Mouse (Mus musculus) hindbrain, embryonic 16.5 days (tissue): Measurements from ENCODE around the gene Pdss1. TPM values are rescaled to one million over a fixed set of nuclear protein-coding genes. Genes with fewer than 3 reads are reported as not detected.
"Not testable (repeated sequence)": the region's sequence is repeated elsewhere in the genome, so short reads cannot be mapped to it uniquely, and the experiment has no call there.

Source experiments
- ATAC-seq: fragments of 200-750 bp; cut with Nextera tagmentation; 2 replicates; pipeline ENCODE4 v1.8.0; 2017; ENCODE audit warnings: moderate TSS enrichment, moderate library complexity
- H3K27ac ChIP-seq: fragments of 300-500 bp; sonication (generic); 2 replicates; pipeline ENCODE4 v1.5.1; 2014; ENCODE audit warnings: low read depth, mild to moderate bottlenecking, control low read depth, low read length, moderate library complexity
- H3K27me3 ChIP-seq: fragments of 300-500 bp; sonication (generic); replicated peaks from 2 replicates; pipeline ENCODE4 v1.6.1; 2014; ENCODE audit warnings: low read length; ENCODE audit not compliant: control insufficient read depth, insufficient read depth
- H3K36me3 ChIP-seq: fragments of 300-500 bp; sonication (generic); 2 replicates; pipeline ENCODE4 v1.6.1; 2014; ENCODE audit warnings: mild to moderate bottlenecking, low read length, moderate library complexity, mixed read lengths; ENCODE audit not compliant: control insufficient read depth, insufficient read depth
- H3K4me1 ChIP-seq: fragments of 300-500 bp; sonication (generic); 2 replicates; pipeline ENCODE4 v1.6.1; 2014; ENCODE audit warnings: low read depth, low read length; ENCODE audit not compliant: control insufficient read depth, insufficient read depth
- H3K4me2 ChIP-seq: fragments of 300-500 bp; sonication (generic); 2 replicates; pipeline ENCODE4 v1.6.1; 2014; ENCODE audit warnings: mild to moderate bottlenecking, low read length, control low read depth, moderate library complexity
- H3K4me3 ChIP-seq: fragments of 300-500 bp; sonication (generic); 2 replicates; pipeline ENCODE4 v1.5.1; 2014; ENCODE audit warnings: mild to moderate bottlenecking, low read length, control low read depth, moderate library complexity
- H3K9ac ChIP-seq: fragments of 300-500 bp; sonication (generic); 2 replicates; pipeline ENCODE4 v1.6.1; 2014; ENCODE audit warnings: low read depth, mild to moderate bottlenecking, control low read depth, low read length, moderate library complexity
- H3K9me3 ChIP-seq: fragments of 300-500 bp; sonication (generic); 2 replicates; pipeline ENCODE4 v1.6.1; 2014; ENCODE audit warnings: mild to moderate bottlenecking, low read length, moderate library complexity; ENCODE audit not compliant: control insufficient read depth
- WGBS: fragments of 180-500 bp; shearing (Covaris S2); extraction: QIAGEN DNeasy Blood & Tissue Kit; methylation state at CpG from one replicate; pipeline ENCODE4 v1.1.7; 2014; 5-methylcytosine and 5-hydroxymethylcytosine counted together
- polyA plus RNA-seq: library from polyadenylated mRNA; unstranded; fragments of >200 nt; fragmentation: Nextera tagmentation; extraction: Ambion mirVana; gene quantifications from 2 replicates; pipeline ENCODE4 v1.2.1, GENCODE M21; 2015

Gene Pdss1
- polyA plus RNA-seq, 1 experiment from 2014 or later = 26.6 TPM

DNA sequence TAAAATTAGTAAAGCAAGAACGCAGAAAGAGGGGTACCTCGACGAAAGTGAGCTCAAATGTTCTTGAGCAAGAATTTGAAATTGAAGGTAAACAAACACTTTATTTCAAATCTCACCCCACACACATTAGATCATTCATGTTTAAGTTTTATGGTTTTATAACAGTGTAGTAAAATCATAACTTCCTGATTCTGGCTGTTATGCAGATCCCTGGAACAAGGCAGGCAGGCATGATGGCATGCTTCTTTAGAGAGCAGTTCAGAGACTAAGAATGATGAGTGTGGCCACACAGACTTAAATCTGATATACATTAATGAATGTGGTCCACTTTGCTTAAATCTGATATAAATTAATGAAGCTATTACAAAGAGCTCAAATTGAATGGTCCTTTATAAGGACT lies 18.7 kb upstream of the Pdss1 start:
- Histone ChIP-seq H3K4me3 (no peak overlapping the region), H3K9me3 (no peaks in the 10 kb centered on the region), H3K9ac (no peak overlapping the region), H3K27ac (no peak overlapping the region), H3K4me1 (no peaks in the 10 kb centered on the region), H3K27me3 (no peaks in the 10 kb centered on the region), H3K4me2 (no peak overlapping the region), H3K36me3 (no peaks in the 10 kb centered on the region)
- no peak for ATAC-seq
- WGBS = 92% methylated on average over 3 of the region's 3 CpGs

DNA sequence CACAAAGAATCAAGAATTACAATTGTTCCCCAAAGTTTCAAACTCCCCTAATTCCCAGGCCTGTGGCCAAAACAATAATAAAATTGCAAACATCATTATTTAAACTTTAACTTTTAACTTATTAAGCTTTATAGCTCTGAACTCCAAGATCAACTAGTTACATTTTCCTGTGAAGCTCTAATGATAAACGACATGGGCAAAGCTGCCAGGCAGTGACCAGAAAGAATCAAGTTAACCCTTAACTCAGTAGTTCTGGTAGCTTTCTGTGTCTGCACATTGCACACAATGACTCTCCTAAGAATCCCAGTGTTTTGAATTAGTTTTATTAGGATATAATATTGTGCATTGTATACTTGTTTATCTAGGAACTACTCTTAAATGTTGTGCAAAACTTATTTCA lies 16.5 kb upstream of the Pdss1 start:
- no peak for ATAC-seq
- no peaks in the 10 kb centered on the region for H3K4me1 ChIP-seq

DNA sequence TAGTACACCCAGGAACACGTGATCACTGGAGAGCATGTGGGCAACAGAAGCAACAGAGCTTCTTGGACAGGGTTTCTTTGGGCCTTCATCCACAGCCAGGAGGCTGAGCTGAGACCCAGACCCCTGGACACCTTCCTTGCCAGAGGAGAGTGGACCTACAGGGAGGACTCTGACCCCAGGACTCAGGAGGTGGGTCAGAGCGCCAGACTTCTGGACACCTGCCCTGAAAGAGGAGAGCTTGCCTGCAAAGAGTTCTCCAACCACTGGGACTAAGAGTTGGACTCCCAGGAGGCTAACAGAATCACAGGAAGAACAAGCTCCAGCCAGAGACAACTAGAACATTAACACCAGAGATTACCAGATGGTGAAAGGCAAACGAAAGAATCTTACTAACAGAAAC lies 14.6 kb upstream of the Pdss1 start:
- 91% methylated on average over 3 of the region's 3 CpGs for whole genome bisulfite sequencing
- H3K4me3 ChIP-seq, H3K4me1 ChIP-seq, H3K36me3 ChIP-seq, ATAC-seq, H3K9me3 ChIP-seq, H3K27ac ChIP-seq, H3K9ac ChIP-seq, H3K4me2 ChIP-seq, H3K27me3 ChIP-seq: not testable (repeated sequence)

More for the DNA sequence above, 16.5 kb upstream of the Pdss1 start:
- H3K27ac ChIP-seq = no peak overlapping the region
- no peaks in the 10 kb centered on the region for H3K9me3 ChIP-seq
- H3K36me3 ChIP-seq = no peaks in the 10 kb centered on the region
- no peak overlapping the region for H3K9ac ChIP-seq
- no peaks in the 10 kb centered on the region for H3K27me3 ChIP-seq
- no peak overlapping the region for H3K4me3 ChIP-seq
- WGBS = 61% methylated on average over 1 of the region's 1 CpGs
- H3K4me2 ChIP-seq = no peak overlapping the region

GRCm38 (mm10) chr2:22894932-22895281 lies 415 bp upstream of the Pdss1 start:
- no peaks in the 10 kb centered on the region for H3K36me3 ChIP-seq
- ATAC-seq = no peak; the same call in 1 of the 2 replicates
- no peaks in the 10 kb centered on the region for H3K27me3 ChIP-seq
- peak overlapping the region; percentile 79 for H3K4me2 ChIP-seq
- H3K27ac ChIP-seq = peak overlapping the region; percentile 86
- H3K4me3 ChIP-seq = peak overlapping the region; percentile 92
- no peaks in the 10 kb centered on the region for H3K9me3 ChIP-seq
- WGBS = 22% methylated on average over 9 of the region's 9 CpGs
- H3K9ac ChIP-seq = peak overlapping the region; percentile 87
- peaks cover 5% of the 10 kb centered on the region for H3K4me1 ChIP-seq

DNA sequence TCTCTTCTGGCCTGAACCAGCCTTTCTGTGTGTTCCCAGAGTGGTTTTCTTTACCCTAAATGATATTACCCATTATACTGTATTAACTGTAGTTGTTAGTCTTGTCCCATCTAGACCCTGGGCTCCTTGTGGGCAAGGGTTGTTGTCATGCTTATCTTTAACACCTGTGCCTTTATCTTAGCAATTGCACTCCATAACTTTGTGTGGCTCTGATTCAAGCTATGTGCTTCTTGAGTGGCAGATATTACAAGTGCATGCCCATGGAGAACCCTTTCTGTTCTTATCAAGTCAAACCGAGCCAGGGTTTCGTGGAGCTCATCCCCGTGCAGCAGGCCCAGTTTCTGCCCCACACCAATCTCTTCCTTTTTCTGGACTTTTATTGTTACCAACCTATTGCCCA lies 8.6 kb downstream of the Pdss1 start:
- Histone ChIP-seq H3K4me1 (no peaks in the 10 kb centered on the region), H3K27me3 (no peaks in the 10 kb centered on the region), H3K27ac (no peak overlapping the region), H3K9me3 (no peaks in the 10 kb centered on the region), H3K4me2 (no peak overlapping the region), H3K4me3 (no peak overlapping the region), H3K9ac (no peak overlapping the region), H3K36me3 (peaks cover 24% of the 10 kb centered on the region)
- ATAC-seq = no peak
- 96% methylated on average over 3 of the region's 3 CpGs for WGBS

- Histone ChIP-seq H3K4me3 (no peak overlapping the region), H3K9me3 (no peaks in the 10 kb centered on the region), H3K4me2 (no peak overlapping the region), H3K36me3 (peaks cover 9% of the 10 kb centered on the region; the same call in 1 of the 2 replicates), H3K27me3 (no peaks in the 10 kb centered on the region), H3K4me1 (no peaks in the 10 kb centered on the region), H3K27ac (no peak overlapping the region), H3K9ac (no peak overlapping the region)
- WGBS = 89% methylated on average over 3 of the region's 3 CpGs
- ATAC-seq = no peak
Measured at GRCm38 (mm10) chr2:22914421-22914820, 19.1 kb downstream of the Pdss1 start.

DNA sequence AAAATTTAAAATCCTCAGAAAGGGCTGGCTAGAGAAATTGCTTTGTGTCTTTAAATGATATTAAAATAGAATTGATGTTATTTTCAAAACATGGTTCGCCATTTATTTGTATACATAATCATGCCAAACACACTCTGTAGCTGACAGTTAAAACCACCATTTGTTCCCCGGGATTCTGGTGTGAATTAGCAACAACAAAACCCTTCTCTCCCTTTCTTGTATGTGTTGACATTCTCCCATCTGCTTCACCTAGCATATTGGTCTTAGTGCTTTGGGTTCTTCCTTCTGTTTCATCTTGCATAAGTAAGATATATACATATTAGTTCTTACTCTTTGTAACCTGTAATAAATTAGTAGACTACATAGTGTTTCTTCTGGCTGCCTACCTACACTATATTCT lies 23.3 kb downstream of the Pdss1 start:
- WGBS = 96% methylated on average over 2 of the region's 2 CpGs
- no peak for ATAC-seq
- Histone ChIP-seq H3K4me3 (no peak overlapping the region), H3K9me3 (no peaks in the 10 kb centered on the region), H3K36me3 (peaks cover 6% of the 10 kb centered on the region; the same call in 1 of the 2 replicates), H3K4me2 (no peak overlapping the region), H3K27me3 (no peaks in the 10 kb centered on the region), H3K9ac (no peak overlapping the region), H3K27ac (no peak overlapping the region), H3K4me1 (no peaks in the 10 kb centered on the region)

GRCm38 (mm10) chr2:22925911-22926310 lies 30.6 kb downstream of the Pdss1 start:
- not testable (repeated sequence) for H3K27ac ChIP-seq, H3K4me3 ChIP-seq, H3K27me3 ChIP-seq, H3K4me1 ChIP-seq, ATAC-seq, H3K9me3 ChIP-seq, H3K9ac ChIP-seq, H3K36me3 ChIP-seq, H3K4me2 ChIP-seq
- WGBS = 96% methylated on average over 2 of the region's 3 CpGs

DNA sequence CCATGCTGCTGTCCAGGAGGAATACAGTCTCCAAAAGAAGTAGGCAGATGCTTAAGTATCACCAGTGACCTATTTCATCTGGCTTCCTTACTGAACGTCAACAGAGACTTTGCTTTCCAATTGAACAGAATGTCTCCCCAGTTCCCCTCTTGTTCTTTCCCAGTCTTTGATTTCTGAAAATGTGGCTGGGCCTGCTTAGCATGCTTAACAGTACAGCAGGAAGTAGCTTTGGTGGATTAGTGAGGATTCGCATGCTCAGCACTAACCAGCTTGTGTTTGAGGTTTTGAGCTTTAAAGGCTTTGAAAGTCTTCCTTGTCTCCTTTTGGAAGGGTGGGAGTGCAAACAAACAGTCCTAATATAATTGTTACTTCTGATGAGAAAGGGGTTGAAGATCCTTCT lies 32.9 kb downstream of the Pdss1 start:
- H3K4me3 ChIP-seq = no peak overlapping the region
- WGBS = 80% methylated on average over 2 of the region's 2 CpGs
- no peak for ATAC-seq

DNA sequence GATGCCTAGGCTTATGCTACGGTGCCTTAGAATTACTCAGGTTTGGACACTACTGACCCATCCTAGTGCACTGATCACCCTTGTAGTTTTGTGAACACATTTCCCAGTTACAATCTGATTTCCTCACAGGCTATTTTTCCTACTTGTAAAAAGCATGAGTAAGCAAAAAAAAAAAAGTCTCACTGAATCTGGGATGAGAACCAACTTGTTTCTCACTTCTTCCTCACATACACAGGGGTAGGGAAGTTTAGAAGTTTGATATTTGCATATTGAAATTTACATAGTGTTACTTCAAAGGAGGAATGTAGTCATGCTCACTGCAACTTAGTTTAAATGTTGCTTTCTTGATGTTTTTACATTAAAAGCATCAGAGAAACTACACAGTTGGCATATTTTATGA lies 38.2 kb downstream of the Pdss1 start:
- no peak for ATAC-seq
- Histone ChIP-seq H3K9me3 (no peaks in the 10 kb centered on the region), H3K4me1 (no peaks in the 10 kb centered on the region), H3K9ac (no peak overlapping the region), H3K27me3 (no peaks in the 10 kb centered on the region), H3K27ac (no peak overlapping the region), H3K36me3 (peaks cover 6% of the 10 kb centered on the region; the same call in 1 of the 2 replicates), H3K4me2 (no peak overlapping the region), H3K4me3 (no peak overlapping the region)
- WGBS = 90% methylated on average over 1 of the region's 1 CpGs

More for the DNA sequence above, 32.9 kb downstream of the Pdss1 start:
- Histone ChIP-seq H3K27me3 (no peaks in the 10 kb centered on the region), H3K36me3 (peaks cover 6% of the 10 kb centered on the region; the same call in 1 of the 2 replicates), H3K9ac (no peak overlapping the region), H3K4me2 (no peak overlapping the region), H3K9me3 (no peaks in the 10 kb centered on the region), H3K27ac (no peak overlapping the region), H3K4me1 (no peaks in the 10 kb centered on the region)
